Mouse (Mus musculus) olfactory bulb, adult 2 months (tissue): Measurements from ENCODE around the gene Fez1.

Experiments
- CTCF ChIP-seq: fragments of 200-500 bp; IDR thresholded peaks from 2 replicates; pipeline ENCODE4 v1.5.1; 2012; ENCODE audit warnings: low read depth, mild to moderate bottlenecking, low read length, moderate library complexity; ENCODE audit not compliant: insufficient read depth
- POLR2A ChIP-seq: fragments of 200-500 bp; IDR thresholded peaks from 2 replicates; pipeline ENCODE4 v1.6.1; 2012; ENCODE audit warnings: mild to moderate bottlenecking, low read depth, low read length, moderate library complexity; ENCODE audit not compliant: insufficient read depth

DNA sequence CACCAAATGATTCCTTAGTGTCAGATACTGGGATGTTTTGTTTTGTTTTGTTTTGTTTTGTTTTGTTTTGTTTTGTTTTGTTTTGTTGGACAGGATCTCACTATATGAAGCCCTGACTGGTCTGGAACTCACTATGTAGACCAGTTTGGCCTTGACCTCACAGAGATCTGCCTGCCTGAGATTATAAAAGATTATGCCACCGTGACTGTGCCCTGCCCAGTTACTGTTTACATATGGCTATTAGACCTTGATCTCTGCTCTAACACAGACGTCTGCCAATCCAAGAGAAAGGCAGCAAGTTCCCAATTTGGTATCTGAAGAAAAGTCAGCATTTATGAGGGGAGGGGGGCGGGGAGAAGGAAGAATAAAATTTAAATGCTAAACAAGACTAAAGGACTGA lies 42.0 kb downstream of the Fez1 start:
- TF ChIP-seq CTCF (no peak), POLR2A (no peak)
